Mouse (Mus musculus) thymus, postnatal 14 days (tissue): Measurements from ENCODE around the gene Rec8.

Source experiments
- DNase-seq: peaks from one replicate; pipeline ENCODE4 v3.0.0; 2021

Gene Rec8

GRCm38 (mm10) chr14:55617822-55618221 is at the start of gene Rec8:
Gene Rec8, plus strand, starts transcription at chr14:55618037.
- no peak for DNase-seq

DNA sequence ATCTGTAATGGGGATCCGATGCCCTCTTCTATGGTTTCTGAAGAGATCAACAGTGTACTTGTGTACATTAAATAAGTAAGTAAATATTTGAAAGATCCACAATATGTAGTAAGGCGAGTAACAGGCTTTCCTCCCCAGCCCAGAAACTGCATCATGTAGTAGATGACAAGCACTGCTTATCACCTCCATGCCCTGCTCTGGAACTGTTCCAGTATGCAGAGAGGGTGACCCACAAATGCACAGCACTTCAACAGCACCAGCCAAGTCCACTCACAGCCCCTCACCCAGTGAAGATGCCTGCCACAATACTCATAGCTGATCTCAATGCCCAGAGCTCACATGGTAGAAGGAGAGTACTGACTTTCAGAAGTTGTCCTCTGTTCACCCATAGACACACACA is 47.2 kb upstream of the Rec8 start:
- no peak for DNase-seq

- no peak for DNase-seq
These were observed 46.1 kb upstream of the Rec8 start for GRCm38 (mm10) chr14:55571760-55572159.

- DNase-seq = no peak
These were observed 42.5 kb upstream of the Rec8 start, which contains the start of gene Fitm1 for GRCm38 (mm10) chr14:55575302-55575701. Gene Fitm1, plus strand, starts transcription at chr14:55575617.

DNA sequence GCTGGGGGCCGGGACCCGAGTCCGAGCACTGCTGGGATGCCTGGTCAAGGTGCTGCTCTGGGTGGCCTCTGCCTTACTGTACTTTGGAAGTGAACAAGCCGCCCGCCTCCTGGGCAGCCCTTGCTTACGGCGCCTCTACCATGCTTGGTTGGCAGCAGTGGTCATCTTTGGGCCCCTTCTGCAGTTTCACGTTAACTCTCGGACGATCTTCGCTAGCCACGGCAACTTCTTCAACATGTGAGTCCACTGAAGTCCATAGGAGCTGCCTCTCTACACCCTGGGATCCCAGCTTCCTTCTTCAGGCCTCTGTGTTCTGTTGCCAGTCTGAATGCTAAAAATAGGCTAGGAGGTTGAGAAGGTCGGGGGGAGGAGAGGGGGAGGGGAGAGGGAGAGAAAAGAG is 42.1 kb upstream of the Rec8 start:
- no peak for DNase-seq

DNA sequence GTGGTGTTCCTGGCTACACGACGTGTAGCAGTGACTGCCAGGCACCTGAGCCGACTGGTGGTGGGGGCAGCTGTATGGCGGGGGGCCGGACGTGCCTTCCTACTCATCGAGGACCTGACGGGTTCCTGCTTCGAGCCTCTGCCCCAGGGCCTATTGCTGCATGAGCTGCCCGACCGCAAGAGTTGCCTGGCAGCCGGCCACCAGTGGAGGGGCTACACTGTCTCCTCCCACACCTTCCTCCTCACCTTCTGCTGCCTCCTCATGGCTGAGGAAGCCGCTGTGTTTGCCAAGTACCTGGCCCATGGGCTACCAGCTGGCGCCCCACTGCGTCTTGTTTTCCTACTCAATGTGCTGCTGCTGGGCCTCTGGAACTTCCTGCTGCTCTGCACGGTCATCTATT is 41.5 kb upstream of the Rec8 start:
- no peak for DNase-seq

GRCm38 (mm10) chr14:55577871-55578667 is 39.8 kb upstream of the Rec8 start, which contains the start of gene Psme1:
Gene Psme1, plus strand, starts transcription at chr14:55578123.
- DNase-seq = peak; percentile 91

- no peak for DNase-seq
These were observed 39.1 kb upstream of the Rec8 start for GRCm38 (mm10) chr14:55578668-55579269.

GRCm38 (mm10) chr14:55579511-55580496 is 38.0 kb upstream of the Rec8 start:
- no peak for DNase-seq

- no peak for DNase-seq
These were observed 37.1 kb upstream of the Rec8 start for GRCm38 (mm10) chr14:55580731-55581130.

GRCm38 (mm10) chr14:55581981-55582681 is 35.7 kb upstream of the Rec8 start:
- no peak for DNase-seq

DNA sequence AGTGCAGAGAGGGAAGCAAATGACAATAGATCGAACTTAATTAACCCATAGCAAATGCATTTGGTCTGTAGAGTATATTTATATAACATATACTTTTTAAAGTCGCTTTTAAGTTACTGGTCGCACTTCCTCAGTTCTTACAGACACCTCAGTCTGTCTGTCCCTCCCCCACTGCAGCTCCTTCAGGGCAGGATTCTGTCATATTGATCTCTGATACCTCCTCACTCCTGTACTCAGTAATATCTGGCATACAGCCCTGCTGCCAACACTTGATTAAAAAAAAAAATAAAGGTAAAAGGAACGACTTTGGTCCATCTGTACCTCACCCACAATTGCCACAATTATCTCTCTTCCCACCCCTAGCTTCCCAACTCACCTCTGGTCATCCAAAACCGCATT is 33.5 kb upstream of the Rec8 start:
- no peak for DNase-seq

DNA sequence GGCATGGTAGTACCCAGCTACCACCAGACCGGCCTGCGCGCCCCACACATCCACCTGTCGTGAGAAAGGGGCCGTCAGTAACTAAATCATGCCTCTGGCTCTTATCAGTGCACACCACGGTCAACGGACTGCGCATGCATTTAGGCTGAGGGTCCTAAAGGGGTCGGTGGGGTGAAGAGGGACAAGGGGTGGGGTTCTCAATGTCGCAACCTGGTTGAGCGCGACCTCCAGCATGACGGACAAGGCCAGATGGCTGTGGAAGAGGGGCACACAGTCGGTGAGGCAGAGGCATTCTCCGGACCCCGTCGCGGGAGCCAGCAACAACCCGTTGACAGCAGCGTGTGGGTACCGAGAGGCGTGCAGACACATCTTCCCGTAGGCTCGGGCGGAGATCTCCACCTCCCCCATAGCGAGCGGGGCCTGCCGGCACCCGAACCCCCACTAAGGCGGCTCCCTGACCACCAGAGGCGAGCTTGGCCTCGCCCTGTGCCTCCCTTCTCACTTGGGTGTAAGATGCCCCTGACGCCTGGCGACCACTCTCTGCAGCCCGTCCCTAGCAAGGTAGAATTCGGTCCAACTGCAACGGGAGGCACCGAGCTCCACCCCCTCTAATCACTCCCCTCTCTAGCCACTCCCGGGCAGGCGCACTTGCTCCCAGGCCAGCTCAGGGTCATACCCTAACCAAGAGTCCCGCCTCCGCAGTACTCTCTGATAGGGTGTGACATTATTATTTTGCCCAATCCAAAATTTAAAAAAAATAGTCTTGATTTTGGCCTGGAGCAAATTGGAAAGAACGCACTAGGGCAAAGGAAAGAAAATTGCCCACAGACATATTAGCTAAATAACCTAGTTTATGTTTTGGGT is 32.9 kb upstream of the Rec8 start, which contains the start of gene Emc9:
Emc9 (minus strand) TSS at position 601 of the 864 bp plus-strand sequence.
- DNase-seq = peak; percentile 46

DNA sequence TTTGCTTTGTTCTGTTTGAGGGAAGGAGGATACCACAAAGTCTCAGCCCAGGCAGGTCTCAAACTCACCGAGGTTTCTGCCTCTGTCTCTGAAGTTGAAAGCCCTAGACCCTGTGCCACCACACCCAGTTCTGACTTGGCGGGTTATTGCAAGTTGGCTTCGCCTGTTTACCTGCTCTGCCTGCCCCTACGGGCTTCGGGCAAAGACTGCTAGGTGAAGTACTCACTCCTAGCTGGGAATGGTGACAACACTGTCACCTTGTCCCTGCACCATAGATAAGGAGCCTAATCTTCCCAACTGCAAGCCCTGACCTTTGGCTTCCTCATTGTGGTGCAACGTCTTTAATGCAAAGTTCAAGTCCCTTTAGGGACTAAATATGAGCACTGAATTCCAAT is 32.3 kb upstream of the Rec8 start:
- peak; percentile 30 for DNase-seq

GRCm38 (mm10) chr14:55586149-55586548 is 31.7 kb upstream of the Rec8 start:
- DNase-seq = no peak

DNA sequence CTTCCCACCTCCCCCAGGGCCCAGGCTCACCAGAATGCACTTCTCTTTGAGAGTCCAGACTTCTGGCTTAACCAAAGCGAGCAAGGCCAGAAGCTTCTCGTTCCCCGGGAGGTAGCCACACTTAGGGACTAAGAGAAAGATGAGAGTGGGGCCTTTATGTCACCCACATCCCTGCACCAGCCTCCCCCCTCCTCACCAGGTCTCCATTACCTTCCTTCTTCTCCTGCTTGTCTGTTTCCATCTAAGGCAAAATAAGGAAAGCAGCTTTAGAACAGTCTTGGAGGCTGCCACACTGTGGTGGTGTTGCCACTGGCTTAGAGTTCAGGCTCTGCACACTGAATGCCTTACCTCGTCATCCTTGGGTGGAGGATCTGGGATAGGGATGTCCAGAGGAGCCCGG is 28.6 kb upstream of the Rec8 start:
- no peak for DNase-seq

- no peak for DNase-seq
These were observed 27.9 kb upstream of the Rec8 start for GRCm38 (mm10) chr14:55589771-55590448.

DNA sequence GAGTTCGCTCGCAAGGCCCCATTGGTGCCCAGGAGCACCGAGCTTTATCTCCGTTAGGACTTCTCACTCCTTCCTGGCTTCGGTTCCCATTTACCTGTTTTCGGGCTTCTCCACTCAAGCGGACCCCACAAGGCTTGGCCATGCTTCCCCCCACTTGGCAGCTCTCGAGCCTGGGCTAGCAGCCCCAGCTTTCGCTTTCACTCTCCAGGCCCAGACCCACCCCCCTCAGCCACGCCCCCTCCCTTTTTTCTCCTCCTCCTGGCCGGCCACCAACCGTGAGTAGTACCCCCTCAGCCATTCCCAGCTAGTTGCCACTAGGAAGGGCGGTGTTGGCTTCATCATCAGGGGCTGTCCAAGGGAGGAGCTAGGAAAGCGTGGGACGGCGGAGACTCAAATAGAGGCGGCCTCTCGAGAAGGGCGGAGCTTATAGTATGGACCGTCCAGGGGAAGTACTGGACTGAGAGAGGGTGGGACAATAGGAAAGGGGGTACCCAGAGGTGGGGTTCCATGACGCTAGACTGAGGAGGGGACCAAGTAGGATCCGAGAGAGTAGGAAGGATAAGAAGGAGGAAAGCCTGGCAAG is 27.0 kb upstream of the Rec8 start, which contains the start of gene Psme2:
Psme2 (minus strand) TSS at position 366 of the 583 bp plus-strand sequence.
- DNase-seq = peak; percentile 75

- DNase-seq = peak; percentile 88
These were observed 26.4 kb upstream of the Rec8 start, which contains the start of gene Rnf31 for GRCm38 (mm10) chr14:55591331-55591891. Gene Rnf31, plus strand, starts transcription at chr14:55591708.

- DNase-seq = no peak
These were observed 25.6 kb upstream of the Rec8 start for GRCm38 (mm10) chr14:55592226-55592625.
